Mouse (Mus musculus): ENCODE data around the gene 4930455H04Rik. TPM values are rescaled to one million over a fixed set of nuclear protein-coding genes. Genes with fewer than 3 reads are reported as not detected.

4930455H04Rik gene
- polyA plus RNA-seq (2012; rRNA removed; ENCODE audit: low replicate concordance): not detected in 2 replicates

DNA sequence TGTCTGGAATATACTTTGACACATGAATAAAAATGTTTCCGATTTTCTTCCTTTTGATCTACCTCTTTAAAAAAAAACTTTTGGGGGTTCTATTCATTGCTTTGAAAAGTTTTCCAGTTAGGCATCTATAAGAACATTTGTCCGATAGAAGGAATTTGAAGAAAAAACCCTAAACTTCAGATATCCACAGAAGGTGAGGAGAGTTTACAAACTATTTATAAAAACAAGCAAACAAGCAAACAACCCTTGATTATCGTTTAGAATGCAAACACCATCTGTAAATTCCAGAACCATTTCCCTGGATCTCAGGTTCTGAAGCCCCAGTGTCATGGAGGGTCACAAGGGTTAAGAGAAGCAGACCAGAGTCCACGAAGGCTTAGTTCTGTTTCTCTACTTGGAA is at the start of gene 4930455H04Rik:
Gene 4930455H04Rik, plus strand, starts transcription at position 301 of the 400 bp plus-strand sequence.

DNA sequence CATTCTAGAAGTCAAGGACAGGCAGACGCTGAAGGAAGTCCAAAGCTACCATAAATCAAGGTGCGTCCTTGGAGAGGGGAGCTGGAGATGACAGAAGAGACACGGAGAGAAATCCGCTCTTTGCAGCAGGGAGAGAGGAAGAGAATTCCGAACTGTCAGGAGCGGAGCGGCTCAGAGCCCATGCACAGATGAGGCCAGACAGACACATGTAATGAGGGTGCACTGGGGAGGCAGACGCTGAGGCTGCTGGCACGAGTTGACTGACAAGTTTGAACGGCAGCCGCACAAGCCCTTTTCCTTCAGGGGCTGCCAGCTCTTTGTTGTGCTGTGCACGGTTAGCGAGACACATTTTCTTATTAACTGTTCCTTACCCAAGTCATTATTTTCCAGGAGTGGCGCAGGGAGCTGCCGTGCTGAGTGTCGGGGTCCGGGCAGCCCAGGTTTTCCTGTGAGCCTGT is 502 bp downstream of the 4930455H04Rik start, which contains the start of gene Palmd:
Gene Palmd, minus strand, starts transcription at position 448 of the 458 bp plus-strand sequence.

Other genes starting within 250 kb of the 4930455H04Rik start
- gene Agl, start 160.1 kb upstream of the 4930455H04Rik start, polyA plus RNA-seq (2012; rRNA removed; ENCODE audit: low replicate concordance): 7.2 and 42.8 TPM in 2 replicates
- 10.3 and 20.4 TPM in 2 replicates for gene Frrs1, start 108.8 kb upstream of the 4930455H04Rik start, polyA plus RNA-seq (2012; rRNA removed; ENCODE audit: low replicate concordance)
- gene Palmd, start 720 bp downstream of the 4930455H04Rik start, polyA plus RNA-seq (2012; rRNA removed; ENCODE audit: low replicate concordance): 4.6 and 10.8 TPM in 2 replicates